Mouse (Mus musculus) left cerebral cortex, postnatal 25 days (tissue): Measurements from ENCODE around the gene Skil. TPM values are rescaled to one million over a fixed set of nuclear protein-coding genes. Genes with fewer than 3 reads are reported as not detected.

ENCODE experiments used
- DNase-seq, 2 experiments: peaks; one replicate each; pipeline ENCODE4 v3.0.0; 2022; ENCODE audit warnings: low spot score in 2 of 2, mixed read lengths in 1 of 2
- intact Hi-C: fragments of 180-260 bp; cut with DNase I; formaldehyde crosslinking; loops from one replicate; pipeline ENCODE4 v1.15.1; 2025
- total RNA-seq, 2 experiments: library from RNA; stranded (reverse); gene quantifications; 2 replicates each; pipeline ENCODE4 v1.2.3; 2021

The Skil gene
- total RNA-seq, 2 experiments from 2014 or later = 64.5 to 66.0 TPM

DNA sequence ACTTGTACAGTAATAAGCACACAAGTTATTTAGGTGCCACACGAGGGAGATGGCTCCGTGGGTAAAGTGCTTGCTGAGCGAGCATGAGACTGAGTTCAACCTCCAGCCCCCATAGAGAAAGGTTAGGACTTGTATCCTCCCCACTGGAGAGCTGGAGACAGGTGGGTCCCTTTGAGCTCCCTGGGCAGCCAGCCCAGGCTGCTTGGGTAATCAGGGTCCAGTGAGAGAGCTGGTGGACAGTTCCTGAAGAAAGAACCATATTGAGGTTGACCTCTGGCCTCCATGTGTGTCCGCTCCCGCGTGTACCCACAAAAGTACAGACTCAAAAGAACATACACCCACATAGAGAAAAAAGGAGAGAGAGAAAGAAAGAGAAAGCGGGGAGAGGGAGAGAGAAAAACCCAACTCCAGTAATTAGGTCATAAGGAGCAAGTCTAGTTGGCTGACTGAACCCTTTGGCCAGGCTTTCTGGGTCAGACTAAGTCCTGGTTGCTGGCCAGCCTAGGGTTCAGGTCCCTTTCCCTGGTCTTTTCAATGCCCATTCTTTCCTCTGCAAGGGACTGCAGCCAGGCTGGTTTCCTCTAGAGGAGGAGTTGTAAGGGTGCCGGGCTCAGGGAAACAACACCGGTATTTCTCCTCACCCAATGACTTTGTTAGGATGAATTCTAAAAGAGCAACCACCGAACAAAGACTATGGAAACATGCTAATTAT is 13.9 kb upstream of the Skil start:
- DNase-seq = peak in 1 of 2 experiments; percentile 41
- intact Hi-C loops = no loop called here

DNA sequence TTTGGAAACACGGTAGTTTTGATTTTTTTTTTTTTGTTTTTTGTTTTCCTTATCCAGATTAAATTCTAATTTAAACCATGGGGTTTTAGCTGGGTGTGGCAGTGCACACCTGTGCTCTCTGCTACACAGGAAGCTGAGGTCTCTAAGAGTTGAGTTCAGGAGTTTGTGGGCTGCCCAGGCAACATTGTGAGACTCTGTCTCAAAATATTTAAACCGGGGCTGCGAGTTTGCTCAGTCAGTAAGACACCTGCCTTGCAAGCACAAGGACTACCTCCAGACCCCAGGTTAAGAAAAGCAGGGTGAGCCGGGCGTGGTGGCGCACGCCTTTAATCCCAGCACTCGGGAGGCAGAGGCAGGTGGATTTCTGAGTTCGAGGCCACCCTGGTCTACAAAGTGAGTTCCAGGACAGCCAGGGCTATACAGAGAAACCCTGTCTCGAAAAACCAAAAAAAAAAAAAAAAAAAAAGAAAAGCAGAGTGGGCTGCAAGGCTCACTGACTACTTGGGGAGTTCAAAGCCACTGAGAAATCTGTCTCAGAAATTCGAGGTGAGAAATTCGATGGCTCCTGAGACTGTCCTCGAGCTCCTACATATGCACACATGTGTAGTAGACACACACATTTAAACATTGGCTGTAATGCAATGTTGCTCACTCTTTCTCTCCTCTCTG is 11.9 kb upstream of the Skil start:
- DNase-seq = no peak
- intact Hi-C loops = no loop called here

DNA sequence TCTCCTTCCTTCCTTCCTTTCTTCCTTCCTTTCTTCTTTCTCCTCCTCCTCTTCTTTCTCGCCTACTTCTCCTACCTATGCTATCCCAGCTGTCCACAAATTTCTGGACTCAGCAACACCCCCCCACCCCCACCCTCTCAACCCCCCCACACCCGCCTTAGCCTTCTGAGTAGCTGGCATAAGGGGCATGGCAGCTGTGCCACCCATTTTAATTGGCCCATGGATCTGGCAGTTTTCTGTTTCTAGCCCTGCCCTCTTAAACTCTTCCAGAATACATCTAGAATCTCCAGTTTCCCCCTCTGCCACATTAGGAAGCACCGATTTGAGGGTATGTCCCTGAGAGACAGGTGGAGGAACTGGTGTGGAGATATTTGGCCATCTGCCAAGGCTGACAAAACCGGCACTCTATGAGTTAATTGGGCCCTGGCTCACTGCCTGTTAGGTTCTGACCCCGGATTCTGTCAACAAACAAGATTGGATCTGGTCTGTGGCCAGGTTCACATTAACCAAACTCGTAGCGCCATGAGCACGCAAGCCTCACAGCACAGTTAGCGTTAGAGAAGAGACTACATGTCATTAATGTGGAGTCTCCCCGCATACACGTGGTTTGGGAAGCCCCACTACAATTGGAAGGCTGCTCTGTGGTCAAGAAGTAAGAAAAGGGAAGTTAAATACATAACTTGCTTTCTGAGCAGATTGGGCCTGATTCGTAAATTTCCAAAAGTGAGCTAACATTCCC is 11.2 kb upstream of the Skil start:
- no peak for DNase-seq
- intact Hi-C loops = no loop called here

DNA sequence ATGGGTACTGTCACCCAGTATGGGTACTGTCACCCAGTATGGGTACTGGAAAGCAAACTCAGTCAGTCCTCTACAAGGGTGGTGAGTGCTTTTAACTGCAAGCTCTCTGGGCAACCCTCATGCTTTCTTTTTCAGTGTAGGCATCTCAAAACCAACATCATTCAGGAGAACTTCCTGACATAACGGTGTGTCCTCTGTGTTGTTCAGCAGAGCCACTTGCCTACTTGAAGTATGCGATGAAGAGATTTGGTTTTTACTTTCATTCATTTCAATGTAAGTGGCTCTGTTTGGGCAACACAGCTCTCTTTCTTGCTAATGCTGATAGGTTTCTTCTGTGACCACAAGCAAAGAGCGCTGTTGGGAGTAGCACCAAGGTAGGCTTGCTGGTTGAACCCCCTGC is 9.9 kb upstream of the Skil start:
- no peak for DNase-seq
- intact Hi-C loops = no loop called here

DNA sequence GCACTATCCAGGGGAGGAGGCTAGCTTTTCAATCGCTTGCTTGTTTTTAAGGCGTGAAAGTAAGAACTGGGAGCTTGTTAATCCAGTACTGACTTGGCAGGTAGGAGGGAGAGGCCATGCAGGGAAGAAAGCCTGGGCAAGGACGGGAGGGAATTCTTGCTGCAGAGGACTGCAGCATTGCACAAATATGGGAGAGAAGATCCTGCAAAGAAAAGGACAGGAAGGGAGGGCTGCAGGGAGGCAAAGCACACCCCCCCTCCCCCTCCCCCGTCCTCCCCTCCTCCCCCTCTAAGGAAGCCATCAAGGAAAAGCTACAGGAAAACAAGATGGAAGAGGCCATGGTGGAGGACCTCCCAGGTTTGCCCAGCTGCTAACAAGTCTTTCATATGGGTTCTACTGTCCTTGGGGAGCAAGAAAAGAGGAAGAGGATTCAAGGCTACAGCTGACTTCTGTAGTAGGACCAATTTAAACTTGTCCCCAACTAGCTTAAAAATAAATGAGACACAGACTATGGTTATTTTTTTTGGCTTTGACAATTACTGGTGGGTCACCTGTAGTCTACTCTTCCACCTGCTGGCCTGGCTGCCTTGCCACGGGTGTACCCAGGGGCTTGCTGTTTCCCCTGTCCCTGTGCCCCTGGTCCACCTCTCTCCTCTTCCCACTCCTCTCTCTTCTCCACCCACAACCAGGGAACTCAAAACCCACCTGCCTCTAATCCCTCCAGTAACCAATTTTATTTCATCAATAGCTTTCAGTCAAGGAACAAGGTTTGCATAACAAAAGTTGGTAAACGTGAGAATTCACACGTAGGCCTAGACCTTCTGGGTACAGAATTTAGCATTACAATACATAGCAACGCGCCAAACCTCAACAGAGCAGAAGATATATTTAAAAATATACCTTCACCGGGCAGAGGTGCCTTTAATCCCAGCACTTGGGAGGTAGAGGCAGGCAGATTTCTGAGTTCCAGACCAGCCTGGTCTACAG is 5.8 kb upstream of the Skil start:
- intact Hi-C loops = no loop called here
- DNase-seq = no peak

DNA sequence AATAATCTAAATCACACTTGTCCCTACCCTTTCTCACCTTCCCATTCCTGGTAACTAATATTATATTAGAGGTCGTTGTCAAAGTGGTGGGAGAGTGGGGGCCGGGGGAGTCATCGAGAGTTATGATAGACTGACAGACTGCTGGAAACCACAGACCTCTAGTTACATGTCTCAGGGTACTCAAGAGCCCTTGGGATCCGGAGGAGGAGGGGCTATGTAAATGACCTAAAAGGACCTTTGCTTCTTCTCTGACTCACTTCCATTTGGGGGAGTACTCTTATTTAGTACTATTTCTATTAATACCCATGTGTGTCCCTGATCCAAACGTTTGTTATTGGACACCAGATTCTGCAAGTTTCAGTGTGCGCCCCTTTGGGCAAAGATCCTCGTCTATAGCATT is 4.9 kb upstream of the Skil start:
- intact Hi-C loops = loop anchor here (5.0 kb wide), 1 partner anchor 217 kb away; no protein-coding TSS in a partner anchor
- no peak for DNase-seq

DNA sequence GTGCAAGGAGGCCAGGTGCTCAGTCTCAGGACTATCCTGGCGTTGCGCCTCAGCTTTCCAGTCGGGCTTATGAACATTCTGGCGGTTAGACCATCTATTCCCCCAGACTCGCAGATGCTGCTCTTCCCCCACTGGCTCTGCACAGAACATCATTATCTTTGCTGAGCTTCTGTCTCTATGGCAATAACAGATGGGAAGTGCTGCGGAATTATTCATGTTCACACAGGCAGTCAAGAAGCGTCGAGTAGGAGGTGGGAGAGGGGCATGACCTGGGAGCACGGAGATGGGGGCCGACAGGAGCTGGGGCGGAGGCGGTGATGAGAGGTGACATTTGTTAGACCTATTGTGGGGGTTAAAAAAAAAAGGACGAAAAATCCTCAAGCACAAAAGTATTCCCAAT is 1.7 kb upstream of the Skil start:
- intact Hi-C loops = loop anchor here (5.0 kb wide), 1 partner anchor 214 kb away; no protein-coding TSS in a partner anchor

DNA sequence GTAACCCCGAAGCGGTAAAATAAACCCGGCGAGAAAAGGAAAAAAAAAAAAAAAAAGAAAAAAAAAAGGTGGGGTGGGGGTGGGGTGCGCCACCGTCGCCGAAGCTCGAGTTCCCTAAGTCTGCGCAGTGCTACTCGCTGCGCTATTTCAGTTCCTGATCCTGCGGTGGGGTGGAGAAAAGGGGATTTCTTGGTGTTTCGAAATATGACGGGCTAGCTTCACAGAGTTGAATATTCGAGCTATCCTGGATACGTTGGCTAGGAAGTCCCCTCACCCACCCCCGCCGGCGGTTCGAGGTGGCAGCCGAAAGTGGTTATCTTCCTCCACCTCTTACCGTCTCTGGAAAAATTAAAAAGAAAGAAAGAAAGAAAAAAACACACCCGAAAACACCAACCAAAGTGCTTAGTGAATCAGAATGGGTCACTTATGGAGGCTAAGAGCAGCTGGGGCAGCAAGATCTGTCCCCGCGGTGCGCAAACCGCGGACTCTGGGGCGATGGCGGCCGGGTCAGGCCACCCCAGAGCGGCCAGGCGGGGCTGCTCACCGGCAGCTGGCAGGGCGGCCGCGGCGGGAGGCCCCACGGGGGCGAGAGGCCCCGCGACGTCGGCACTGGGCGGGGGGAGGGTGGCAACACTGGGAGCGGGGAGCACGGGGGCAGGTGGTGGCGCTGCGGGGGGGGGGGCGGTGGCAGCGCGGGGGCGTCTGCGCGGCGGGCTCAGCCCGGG is 1.1 kb upstream of the Skil start:
- intact Hi-C loops = loop anchor here (1.0 to 5.0 kb wide), 2 partner anchors 36 to 214 kb away; no protein-coding TSS in a partner anchor
- peak; percentile 60 to 84 for DNase-seq

More for the DNA sequence above, 1.7 kb upstream of the Skil start:
- DNase-seq = peak; percentile 62 to 91

DNA sequence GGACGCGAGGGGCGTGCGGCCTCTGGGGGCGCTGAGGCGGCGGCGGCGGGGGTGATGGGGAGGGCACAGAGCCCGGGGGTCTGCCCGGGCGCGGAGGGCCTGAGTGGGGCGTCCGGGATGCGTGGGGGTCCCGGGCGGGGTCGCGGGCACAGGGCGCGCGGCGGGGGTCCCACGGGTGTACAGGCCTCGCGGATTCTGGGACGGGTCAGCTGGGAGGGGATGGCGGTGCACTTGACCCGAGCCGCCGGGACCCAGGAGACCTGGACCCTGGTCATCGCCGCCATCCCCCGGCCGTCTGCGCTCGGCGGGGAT is 277 bp downstream of the Skil start:
- no peak for DNase-seq
- intact Hi-C loops = loop anchor here (5.0 kb wide), 1 partner anchor 42 kb away; no protein-coding TSS in a partner anchor

DNA sequence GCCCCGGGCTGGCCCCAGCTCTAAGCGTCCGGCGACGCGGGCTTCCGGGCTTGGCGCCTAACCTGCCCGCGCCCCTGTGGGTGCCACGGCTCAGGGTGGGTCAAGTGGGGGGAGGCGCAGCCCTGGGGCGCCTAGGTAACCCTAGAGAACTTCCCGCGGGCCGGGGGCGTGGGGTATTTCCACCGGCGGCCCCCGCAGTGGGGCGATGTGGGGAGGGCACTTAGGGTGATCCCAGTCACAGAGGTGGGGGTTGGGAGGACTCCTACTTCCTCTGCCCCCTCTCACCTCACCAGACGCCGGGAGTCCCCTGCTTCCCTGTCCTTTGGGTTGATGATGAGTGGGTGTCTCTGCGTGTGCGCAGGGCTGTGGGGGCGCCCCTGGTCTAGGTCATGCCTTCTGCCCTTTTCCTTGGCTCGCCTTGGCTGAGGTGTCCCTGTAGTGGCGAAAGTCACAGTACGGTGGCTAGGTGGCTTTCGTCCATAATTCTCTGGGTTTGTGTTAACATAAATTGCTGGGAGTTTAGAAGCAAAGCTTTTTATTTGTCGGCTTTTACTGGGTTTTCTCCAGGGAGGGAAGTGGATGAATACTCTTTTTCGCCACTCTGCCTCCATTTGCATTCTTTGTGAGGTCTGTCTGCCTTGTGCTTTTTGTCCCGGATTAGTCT is 765 bp downstream of the Skil start:
- intact Hi-C loops = loop anchor here (5.0 kb wide), 1 partner anchor 42 kb away; no protein-coding TSS in a partner anchor
- DNase-seq = peak; percentile 43 to 48

DNA sequence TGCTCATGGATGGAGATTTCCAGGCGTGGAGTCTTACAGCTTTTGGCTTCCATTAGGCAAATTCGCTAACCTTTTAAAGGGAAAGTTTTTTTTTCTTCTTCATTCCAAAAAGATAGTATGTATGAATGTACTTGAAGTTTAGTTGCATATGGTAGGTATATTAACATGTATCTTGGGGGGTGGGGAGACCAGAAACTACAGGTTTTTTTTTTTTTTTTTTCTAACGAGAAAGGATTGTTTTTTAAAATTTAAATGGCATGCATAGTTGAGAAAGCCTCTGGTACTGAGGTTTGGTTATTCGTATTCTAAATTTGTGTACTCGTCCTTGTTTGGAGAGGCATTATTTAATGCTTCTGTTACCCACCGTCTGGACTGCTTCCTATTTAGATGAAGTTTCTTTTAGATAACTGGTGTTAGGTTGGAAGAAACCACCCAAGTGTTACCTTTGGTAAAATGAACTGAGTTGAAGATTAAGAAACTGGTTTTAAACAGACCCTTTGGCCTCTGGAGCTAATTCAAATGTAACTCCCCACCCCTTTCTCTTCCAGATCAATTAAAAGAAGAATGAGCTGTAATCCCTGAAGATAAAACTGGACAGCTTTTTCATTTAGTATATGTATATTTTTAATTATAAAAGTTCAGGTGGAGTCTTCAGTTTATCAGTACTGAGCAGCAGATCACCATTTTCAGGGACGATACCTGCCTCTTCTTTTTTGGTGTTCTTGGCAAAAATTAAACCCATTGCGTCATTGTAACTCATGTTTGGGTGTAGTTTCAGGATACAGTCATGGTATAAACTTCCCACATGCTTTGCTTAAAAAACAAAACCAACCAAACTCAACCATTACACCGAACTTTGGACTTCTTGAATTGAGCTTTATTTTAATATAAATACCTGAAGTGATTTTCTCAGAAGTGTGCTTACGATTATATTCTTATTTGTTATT is 1.6 kb downstream of the Skil start:
- intact Hi-C loops = loop anchor here (5.0 kb wide), 1 partner anchor 41 kb away; no protein-coding TSS in a partner anchor
- no peak for DNase-seq

DNA sequence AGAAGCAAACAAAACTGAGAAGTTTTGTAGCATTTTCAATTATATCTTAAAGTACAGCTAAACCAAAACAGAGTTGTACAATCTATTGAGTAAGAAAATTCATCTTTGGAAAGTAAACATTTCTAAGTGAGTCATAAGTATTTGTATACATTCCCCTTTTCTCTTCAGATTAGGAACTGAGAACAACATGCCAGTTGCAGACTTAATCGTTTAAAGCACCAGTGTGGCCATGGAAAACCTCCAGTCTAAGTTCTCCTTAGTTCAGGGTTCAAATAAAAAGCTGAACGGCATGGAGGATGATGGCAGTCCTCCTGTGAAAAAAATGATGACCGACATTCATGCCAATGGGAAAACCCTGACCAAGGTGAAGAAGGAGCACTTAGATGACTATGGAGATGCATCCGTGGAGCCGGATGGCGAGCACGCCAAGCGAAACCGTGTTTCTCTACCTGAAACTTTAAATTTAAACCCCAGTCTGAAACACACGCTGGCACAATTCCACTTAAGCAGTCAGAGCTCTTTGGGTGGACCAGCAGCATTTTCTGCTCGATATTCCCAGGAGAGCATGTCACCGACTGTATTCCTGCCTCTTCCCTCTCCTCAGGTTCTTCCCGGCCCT is 2.4 kb downstream of the Skil start:
- intact Hi-C loops = loop anchor here (5.0 kb wide), 1 partner anchor 40 kb away; no protein-coding TSS in a partner anchor
- DNase-seq = no peak

DNA sequence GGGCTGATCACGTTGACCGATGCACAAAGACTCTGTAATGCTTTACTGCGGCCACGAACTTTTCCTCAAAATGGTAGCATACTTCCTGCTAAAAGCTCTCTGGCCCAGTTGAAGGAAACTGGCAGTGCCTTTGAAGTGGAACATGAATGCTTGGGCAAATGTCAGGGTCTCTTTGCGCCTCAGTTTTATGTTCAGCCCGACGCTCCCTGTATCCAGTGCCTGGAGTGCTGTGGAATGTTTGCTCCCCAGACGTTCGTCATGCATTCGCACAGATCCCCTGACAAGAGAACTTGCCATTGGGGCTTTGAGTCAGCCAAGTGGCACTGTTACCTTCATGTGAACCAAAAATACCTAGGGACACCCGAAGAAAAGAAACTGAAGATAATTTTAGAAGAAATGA is 3.1 kb downstream of the Skil start:
- DNase-seq = no peak
- intact Hi-C loops = loop anchor here (5.0 kb wide), 1 partner anchor 39 kb away; no protein-coding TSS in a partner anchor

DNA sequence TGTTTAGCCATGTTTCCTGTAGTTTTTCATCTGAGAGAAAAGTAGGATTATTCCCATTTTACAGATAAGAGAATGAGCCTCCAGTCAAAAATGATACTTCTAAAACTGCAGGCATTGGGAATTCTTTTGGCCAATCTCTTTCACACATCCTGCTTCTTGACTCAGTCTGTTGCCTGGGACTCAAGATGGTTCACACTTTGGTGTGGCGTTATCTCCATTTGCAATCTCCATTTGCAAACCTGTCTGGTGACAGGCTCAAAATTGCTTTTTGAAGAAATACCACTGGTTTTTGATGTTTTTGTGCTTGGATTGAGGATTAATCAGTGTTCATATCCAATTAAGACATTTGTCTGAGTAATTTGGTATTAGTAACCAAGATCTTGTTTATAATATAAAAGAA is 3.7 kb downstream of the Skil start:
- intact Hi-C loops = loop anchor here (5.0 kb wide), 1 partner anchor 39 kb away; no protein-coding TSS in a partner anchor
- no peak for DNase-seq

DNA sequence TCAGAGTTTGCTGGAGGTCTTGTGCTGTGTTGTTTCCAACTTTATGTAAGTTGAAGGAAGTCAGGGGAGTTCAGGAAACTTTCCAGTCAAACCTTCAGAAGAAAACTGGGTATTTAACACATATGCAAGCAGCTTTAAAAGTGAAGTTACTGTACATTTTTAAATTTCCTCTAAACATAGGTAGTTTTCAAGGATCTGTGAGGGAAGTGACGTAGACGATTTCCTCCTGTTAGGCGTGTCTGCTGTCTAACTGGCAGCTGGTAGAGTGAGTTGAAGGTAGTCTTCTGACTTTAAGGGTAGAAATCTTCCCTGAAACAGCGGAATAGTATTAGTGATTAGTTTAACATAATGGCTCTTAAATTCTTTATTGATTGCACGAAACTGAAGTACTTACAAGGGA is 5.2 kb downstream of the Skil start:
- intact Hi-C loops = no loop called here

DNA sequence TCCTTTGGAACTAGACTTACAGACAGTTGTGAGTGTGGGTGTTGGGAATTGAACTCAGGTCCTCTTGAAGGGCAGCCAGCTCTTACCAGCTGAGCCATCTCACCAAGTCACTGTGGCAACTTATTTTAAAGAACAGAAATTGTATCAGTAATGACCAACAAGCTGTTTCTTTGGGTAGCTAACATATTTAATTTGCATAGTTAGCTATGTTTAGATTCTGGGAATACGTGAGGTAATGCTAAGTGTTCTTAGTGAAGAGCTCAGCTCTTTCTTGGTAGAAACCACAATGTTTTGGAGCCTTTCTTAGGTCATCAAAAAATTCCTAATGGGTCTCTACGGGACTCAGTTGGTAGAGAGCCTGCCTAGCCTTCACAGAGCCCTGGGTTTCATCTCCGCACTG is 5.9 kb downstream of the Skil start:
- no peak for DNase-seq
- intact Hi-C loops = no loop called here

More for the DNA sequence above, 5.2 kb downstream of the Skil start:
- DNase-seq = no peak
